Comparison of ENCODE assay signal across 19 mouse cellular contexts in genomic region chr17:47273309-47273708, GRCm38 (mm10).
DNase-seq lines count a peak whose midpoint lies in the region; ATAC-seq and TF ChIP-seq lines count a peak whose summit lies in the region.
"Had no signal": no experiment of that assay in that cellular context is flagged by ENCODE, and none has a peak within 500 bp of the region (broad histone marks: within the 10 kb centered on the region; RNA-seq: fewer than 3 reads in every experiment).

No protein-coding gene starts in this region.

- H3K27me3 ChIP-seq in hindbrain, embryonic 11.5 days (ENCODE audit: control insufficient read depth, insufficient read depth, low read length): no peaks in the 10 kb centered on the region
- H3K27me3 ChIP-seq in hindbrain, embryonic 16.5 days (replicated peaks; ENCODE audit: control insufficient read depth, insufficient read depth, low read length): no peaks in the 10 kb centered on the region
- H3K27me3 ChIP-seq in liver, embryonic 14.5 days (ENCODE audit: control insufficient read depth, insufficient read depth, low read length): no peaks in the 10 kb centered on the region
- no peaks in the 10 kb centered on the region for H3K27me3 ChIP-seq in forebrain, embryonic 15.5 days
- H3K27me3 ChIP-seq: embryonic facial prominence, embryonic 12.5 days; megakaryocyte, embryonic 14.5 days; stomach, embryonic 15.5 days had no signal

- TF ChIP-seq CTCF in liver, embryonic 14.5 days (IDR thresholded peaks at IDR 0.05; ENCODE audit: low read depth): no peak

- intact Hi-C loops in left cerebral cortex, postnatal 36 days (cut with DNase I): no loop called here

- no peak overlapping the region for H3K9ac ChIP-seq in hindbrain, embryonic 11.5 days (ENCODE audit: low read depth, low read length)
- H3K9ac ChIP-seq in hindbrain, embryonic 16.5 days (ENCODE audit: low read depth, low read length): no peak overlapping the region
- peak overlapping the region; percentile 5 for H3K9ac ChIP-seq in liver, embryonic 14.5 days (replicated peaks)
- H3K9ac ChIP-seq in forebrain, embryonic 15.5 days (replicated peaks): no peak overlapping the region
- H3K9ac ChIP-seq: embryonic facial prominence, embryonic 12.5 days; stomach, embryonic 15.5 days had no signal

- H3K4me3 ChIP-seq in hindbrain, embryonic 11.5 days (ENCODE audit: low read depth, low read length): no peak overlapping the region
- no peak overlapping the region for H3K4me3 ChIP-seq in hindbrain, embryonic 16.5 days (ENCODE audit: low read length)
- H3K4me3 ChIP-seq in liver, embryonic 14.5 days (ENCODE audit: insufficient read depth in 1 of 2, low read depth in 2 of 2, low read length in 2 of 2): no peak overlapping the region
- H3K4me3 ChIP-seq in forebrain, embryonic 15.5 days: no peak overlapping the region
- H3K4me3 ChIP-seq: embryonic facial prominence, embryonic 12.5 days; megakaryocyte, embryonic 14.5 days; stomach, embryonic 15.5 days had no signal

- H3K4me1 ChIP-seq in hindbrain, embryonic 11.5 days (replicated peaks; ENCODE audit: control insufficient read depth, insufficient read depth, low read length): no peaks in the 10 kb centered on the region
- no peaks in the 10 kb centered on the region for H3K4me1 ChIP-seq in hindbrain, embryonic 16.5 days (ENCODE audit: control insufficient read depth, insufficient read depth, low read depth, low read length)
- peaks cover 29 to 30% of the 10 kb centered on the region in 2 experiments for H3K4me1 ChIP-seq in liver, embryonic 14.5 days (replicated peaks; ENCODE audit: control insufficient read depth in 2 of 2, insufficient read depth in 2 of 2, low read length in 1 of 2)
- 0 out of 2 replicates have a peak, but pooled peaks cover 4% of the 10 kb centered on the region for H3K4me1 ChIP-seq in forebrain, embryonic 15.5 days

- no peaks in the 10 kb centered on the region for H3K36me3 ChIP-seq in hindbrain, embryonic 11.5 days (ENCODE audit: control insufficient read depth, insufficient read depth, low read length)
- H3K36me3 ChIP-seq in hindbrain, embryonic 16.5 days (ENCODE audit: control insufficient read depth, insufficient read depth, low read length): no peaks in the 10 kb centered on the region
- H3K36me3 ChIP-seq in liver, embryonic 14.5 days (replicated peaks; ENCODE audit: control insufficient read depth, insufficient read depth, low read depth): no peaks in the 10 kb centered on the region
- no peaks in the 10 kb centered on the region for H3K36me3 ChIP-seq in forebrain, embryonic 15.5 days
- H3K36me3 ChIP-seq: stomach, embryonic 15.5 days had no signal

- TF ChIP-seq EP300 in liver, embryonic 14.5 days (IDR thresholded peaks at IDR 0.05; ENCODE audit: low read depth): peak; percentile 78

- no peak for DNase-seq in hindbrain, embryonic 11.5 days (ENCODE audit: low spot score)
- peak; percentile 56 to 67 (median 60) for DNase-seq in liver, embryonic 14.5 days (ENCODE audit: low read depth in 3 of 3, low spot score in 3 of 3)
- no peak for DNase-seq in kidney, postnatal 25 days
- no peak for DNase-seq in left cerebral cortex, postnatal 36 days (ENCODE audit: low spot score in 2 of 2)
- DNase-seq: adrenal gland, postnatal 14 days; B cell, adult 2 months; cerebellum, adult 2 months; kidney, adult 11 months; right cerebral cortex, postnatal 25 days; thymus, adult 18-20 months had no signal

- no peak for ATAC-seq in hindbrain, embryonic 11.5 days (ENCODE audit: low FRiP score)
- ATAC-seq in hindbrain, embryonic 16.5 days: no peak
- peak; percentile 58 for ATAC-seq in erythroblast, adult 5-6 weeks (replicated peaks; ENCODE audit: low FRiP score, poor library complexity, severe bottlenecking)
- ATAC-seq in liver, embryonic 14.5 days (ENCODE audit: insufficient read depth): peak; percentile 83
- ATAC-seq in forebrain, embryonic 15.5 days (replicated peaks): no peak
- ATAC-seq: forebrain, embryonic 16.5 days; lung, postnatal 0 days had no signal

- H3K4me2 ChIP-seq in hindbrain, embryonic 11.5 days (replicated peaks; ENCODE audit: low read depth, low read length): no peak overlapping the region
- no peak overlapping the region for H3K4me2 ChIP-seq in hindbrain, embryonic 16.5 days (ENCODE audit: low read length)
- H3K4me2 ChIP-seq in liver, embryonic 14.5 days (ENCODE audit: low read depth): peak overlapping the region; percentile 37
- H3K4me2 ChIP-seq in forebrain, embryonic 15.5 days (replicated peaks): no peak overlapping the region
- H3K4me2 ChIP-seq: embryonic facial prominence, embryonic 12.5 days; stomach, embryonic 15.5 days had no signal

- H3K9me3 ChIP-seq in hindbrain, embryonic 11.5 days (ENCODE audit: control insufficient read depth, low read length): no peaks in the 10 kb centered on the region
- no peaks in the 10 kb centered on the region for H3K9me3 ChIP-seq in hindbrain, embryonic 16.5 days (ENCODE audit: control insufficient read depth, low read length)
- no peaks in the 10 kb centered on the region for H3K9me3 ChIP-seq in liver, embryonic 14.5 days (ENCODE audit: control insufficient read depth, low read length)
- H3K9me3 ChIP-seq in forebrain, embryonic 15.5 days: no peaks in the 10 kb centered on the region
- H3K9me3 ChIP-seq: embryonic facial prominence, embryonic 12.5 days; stomach, embryonic 15.5 days had no signal

- 0 out of 2 replicates have a peak overlapping the region, but pooled peaks have one; percentile 33 for H3K27ac ChIP-seq in hindbrain, embryonic 11.5 days (ENCODE audit: low read depth, low read length)
- no peak overlapping the region for H3K27ac ChIP-seq in hindbrain, embryonic 16.5 days (ENCODE audit: low read depth, low read length)
- H3K27ac ChIP-seq in liver, embryonic 14.5 days: peak overlapping the region; percentile 1
- H3K27ac ChIP-seq in forebrain, embryonic 15.5 days (replicated peaks): no peak overlapping the region
- H3K27ac ChIP-seq: embryonic facial prominence, embryonic 12.5 days; kidney, postnatal 0 days; stomach, embryonic 15.5 days had no signal

- WGBS in hindbrain, embryonic 11.5 days: 90% methylated on average over 7 of the region's 7 CpGs
- WGBS in hindbrain, embryonic 16.5 days: 91% methylated on average over 7 of the region's 7 CpGs
- 15% methylated on average over 7 of the region's 7 CpGs for WGBS in liver, embryonic 14.5 days (ENCODE audit: insufficient replicate concordance)
- WGBS in forebrain, embryonic 15.5 days: 92% methylated on average over 7 of the region's 7 CpGs

Comparison
In these comparisons a context has a peak if more than half of its experiments do, and no peak if none do; other contexts are left out.
1. H3K27ac ChIP-seq: peak in hindbrain, embryonic 11.5 days (single experiment) and liver, embryonic 14.5 days (single experiment); none in hindbrain, embryonic 16.5 days (single experiment) and forebrain, embryonic 15.5 days (single experiment).
2. ATAC-seq: peak in erythroblast, adult 5-6 weeks (single experiment) and liver, embryonic 14.5 days (single experiment); none in hindbrain, embryonic 11.5 days (single experiment), hindbrain, embryonic 16.5 days (single experiment) and forebrain, embryonic 15.5 days (single experiment).
3. DNase-seq: peak in liver, embryonic 14.5 days (3 of 3); none in hindbrain, embryonic 11.5 days (single experiment), kidney, postnatal 25 days (0 of 2) and left cerebral cortex, postnatal 36 days (0 of 2).